Mouse (Mus musculus): ENCODE results near the gene Acr. TPM values are rescaled to one million over a fixed set of nuclear protein-coding genes. Genes with fewer than 3 reads are reported as not detected.

Acr gene
- polyA plus RNA-seq, 1 experiment from 2014 or later, result 0.74 TPM

DNA sequence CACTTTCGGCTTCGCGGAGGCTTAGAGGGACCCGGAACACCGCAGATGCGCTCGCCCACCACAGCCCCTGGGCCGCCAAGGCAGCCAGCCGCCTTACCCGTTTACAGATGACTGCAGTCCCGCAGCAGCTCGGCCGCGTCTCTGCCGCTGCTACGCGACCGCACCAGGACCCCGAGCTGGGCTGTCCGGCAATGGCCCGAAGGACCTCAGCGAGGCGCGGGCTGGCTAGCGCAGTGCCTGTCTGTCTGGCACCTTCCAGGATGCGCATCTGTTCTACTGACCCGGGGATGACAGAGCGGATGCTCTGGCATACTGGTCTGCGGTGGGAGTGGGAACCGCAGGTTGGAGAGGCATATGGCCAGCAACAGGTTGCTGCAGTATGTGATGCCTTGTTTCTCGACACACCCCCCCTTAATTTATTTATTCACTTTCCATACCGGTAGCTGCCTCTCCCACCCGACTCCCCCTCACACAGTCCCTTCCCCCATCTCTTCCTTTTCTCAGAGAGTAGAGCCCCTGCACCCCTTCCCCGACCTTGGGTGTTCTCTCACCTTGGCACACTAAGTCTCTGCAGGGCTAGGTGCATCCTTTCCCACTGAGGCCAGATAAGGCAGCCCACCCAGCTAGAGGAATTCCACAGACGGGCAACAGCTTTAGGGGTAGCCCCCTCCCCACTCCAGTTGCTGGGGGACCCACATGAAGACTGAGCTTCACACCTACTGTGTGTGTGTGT, 23.8 kb downstream of the Acr start, which contains the start of gene Rabl2:
Rabl2 (minus strand) TSS at position 201 of the 733 bp plus-strand sequence.
- peak within 1 kb of the TSS; percentile 74 for H3K9ac ChIP-seq (replicated peaks)
- peak within 1 kb of the TSS; percentile 83 for H3K4me3 ChIP-seq
- peak; percentile 97 for ATAC-seq (ENCODE audit: low FRiP score, low read depth)
- H3K4me2 ChIP-seq (replicated peaks), result peak within 1 kb of the TSS; percentile 87
- peaks cover 11% of the 10 kb centered on the region for H3K36me3 ChIP-seq
- peaks cover 12% of the 10 kb centered on the region for H3K4me1 ChIP-seq
- H3K27ac ChIP-seq (replicated peaks), result peak within 1 kb of the TSS; percentile 87
- no peaks in the 10 kb centered on the region for H3K9me3 ChIP-seq
- H3K27me3 ChIP-seq, result no peaks in the 10 kb centered on the region
- under 1% methylated on average over 35 of the region's 35 CpGs for WGBS

DNA sequence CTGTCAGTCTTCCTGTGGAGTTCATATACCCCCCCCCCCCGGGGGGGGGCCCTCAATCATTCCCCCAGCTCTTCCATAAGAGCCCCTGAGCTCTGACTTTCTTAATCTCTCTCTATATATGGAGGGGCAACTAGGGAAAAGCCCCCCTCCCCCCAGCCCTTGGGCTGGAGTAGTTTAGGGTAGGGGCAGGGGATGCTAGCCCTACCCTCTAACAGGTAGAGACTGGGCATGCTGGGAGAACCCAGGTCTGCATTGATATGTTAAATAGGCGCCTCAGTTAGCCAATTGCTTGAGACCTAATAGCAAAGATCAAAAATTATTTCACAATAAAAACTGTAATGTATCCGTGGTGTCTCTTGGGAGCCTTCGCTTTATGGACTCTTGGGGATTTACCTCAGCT, 24.4 kb downstream of the Acr start:
- Histone ChIP-seq H3K9ac (replicated peaks) (no peak overlapping the region), H3K27ac (replicated peaks) (no peak overlapping the region)

DNA sequence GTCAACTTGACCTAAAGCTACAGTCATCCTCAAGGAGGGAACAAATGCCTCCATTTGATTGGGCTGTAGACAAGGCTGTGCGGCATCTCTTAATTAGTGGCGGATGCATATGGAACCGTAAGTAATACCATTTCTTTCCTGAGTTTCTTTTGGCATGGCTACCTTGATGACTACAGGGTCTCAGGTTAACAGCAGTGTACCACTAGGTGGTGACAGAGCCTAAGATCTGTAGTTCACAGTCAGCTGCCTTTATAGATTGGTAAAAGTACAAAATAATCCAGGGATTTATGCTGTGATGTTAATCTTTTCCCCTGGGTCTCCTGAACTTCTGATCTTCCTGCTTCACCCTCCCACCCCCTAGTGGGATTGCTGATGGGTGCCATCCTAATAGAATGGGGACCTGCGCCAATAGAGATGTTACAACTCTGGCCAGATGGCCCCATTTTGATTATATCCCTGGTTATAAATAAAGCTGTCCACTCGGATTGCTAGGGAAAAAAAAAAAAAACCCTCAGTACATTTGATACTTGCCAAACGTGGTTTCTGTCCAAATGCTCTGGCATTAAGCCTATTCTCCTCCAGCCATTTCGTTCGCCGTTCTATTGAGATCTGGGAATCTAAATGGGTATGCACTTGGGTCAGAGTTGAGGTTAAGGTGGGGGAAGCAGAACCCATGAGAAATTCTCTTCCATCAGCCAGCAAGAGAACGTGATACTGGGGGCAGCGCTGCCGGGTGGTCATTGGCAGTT, 37.9 kb downstream of the Acr start:
- no peak for ATAC-seq (ENCODE audit: low FRiP score, low read depth)
- no peak overlapping the region for H3K9ac ChIP-seq (replicated peaks)
- no peaks in the 10 kb centered on the region for H3K27me3 ChIP-seq

More for the DNA sequence above, 24.4 kb downstream of the Acr start:
- H3K4me2 ChIP-seq (replicated peaks), result peak overlapping the region; percentile 87
- ATAC-seq (ENCODE audit: low FRiP score, low read depth), result peak; percentile 31; the same call in 1 of the 2 replicates
- 38% methylated on average over 4 of the region's 4 CpGs for WGBS
- peaks cover 12% of the 10 kb centered on the region for H3K4me1 ChIP-seq
- H3K27me3 ChIP-seq, result no peaks in the 10 kb centered on the region
- H3K36me3 ChIP-seq, result peaks cover 5% of the 10 kb centered on the region; the same call in 1 of the 2 replicates
- peak overlapping the region; percentile 83; the same call in 1 of the 2 replicates for H3K4me3 ChIP-seq
- no peaks in the 10 kb centered on the region for H3K9me3 ChIP-seq

DNA sequence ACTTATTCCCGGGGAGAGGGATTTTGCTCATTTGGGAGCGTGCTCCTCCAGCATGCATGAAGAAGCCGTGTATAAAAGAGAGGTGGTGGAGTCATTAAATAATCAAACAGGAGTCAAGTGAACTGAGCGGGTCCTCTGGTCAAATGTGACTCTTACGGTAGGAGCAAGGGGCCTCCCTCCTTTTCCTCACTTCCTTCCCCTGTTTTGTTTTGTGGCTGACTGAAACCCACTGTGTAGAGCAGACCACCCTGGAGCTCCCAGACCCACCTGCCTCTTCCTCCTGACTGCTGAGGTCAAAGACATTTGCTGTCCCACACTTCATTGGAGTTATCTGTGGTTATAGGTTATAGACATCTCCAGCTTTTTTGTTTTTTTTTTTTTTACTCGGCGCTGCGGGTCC, 39.4 kb downstream of the Acr start:
- H3K27me3 ChIP-seq, result no peaks in the 10 kb centered on the region
- no peaks in the 10 kb centered on the region for H3K4me1 ChIP-seq
- no peak overlapping the region for H3K27ac ChIP-seq (replicated peaks)
- no peak overlapping the region for H3K4me3 ChIP-seq
- H3K9me3 ChIP-seq, result 0 out of 2 replicates have a peak, but pooled peaks cover 4% of the 10 kb centered on the region
- no peak overlapping the region for H3K4me2 ChIP-seq (replicated peaks)
- no peaks in the 10 kb centered on the region for H3K36me3 ChIP-seq
- ATAC-seq (ENCODE audit: low FRiP score, low read depth), result no peak
- no peak overlapping the region for H3K9ac ChIP-seq (replicated peaks)
- 91% methylated on average over 8 of the region's 8 CpGs for WGBS

More for the DNA sequence above, 37.9 kb downstream of the Acr start:
- Histone ChIP-seq H3K27ac (replicated peaks) (no peak overlapping the region), H3K4me3 (no peak overlapping the region), H3K4me2 (replicated peaks) (no peak overlapping the region), H3K4me1 (no peaks in the 10 kb centered on the region), H3K9me3 (0 out of 2 replicates have a peak, but pooled peaks cover 4% of the 10 kb centered on the region), H3K36me3 (no peaks in the 10 kb centered on the region)
- 83% methylated on average over 12 of the region's 12 CpGs for WGBS

DNA sequence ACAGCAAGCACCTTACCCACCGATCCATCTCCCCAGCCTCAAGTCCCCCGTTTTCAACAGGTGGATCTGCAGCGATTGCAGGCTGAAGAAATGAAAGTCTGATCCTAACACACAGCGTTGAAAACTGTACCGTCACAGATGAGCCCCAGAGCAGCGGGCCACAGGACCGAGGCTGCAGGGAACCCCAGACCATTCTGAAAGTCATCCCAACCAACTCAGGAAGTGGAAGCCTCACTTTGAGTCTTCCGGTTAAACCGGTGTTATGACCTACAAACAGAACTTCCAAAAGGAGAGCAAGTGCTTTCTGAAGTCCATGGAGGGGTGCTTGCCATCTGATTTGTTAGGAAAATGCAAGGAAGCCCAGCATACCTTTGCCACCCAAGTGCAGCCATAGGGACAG, 39.8 kb downstream of the Acr start:
- H3K4me3 ChIP-seq, result no peak overlapping the region
- ATAC-seq (ENCODE audit: low FRiP score, low read depth), result no peak
- WGBS, result 90% methylated on average over 9 of the region's 9 CpGs

DNA sequence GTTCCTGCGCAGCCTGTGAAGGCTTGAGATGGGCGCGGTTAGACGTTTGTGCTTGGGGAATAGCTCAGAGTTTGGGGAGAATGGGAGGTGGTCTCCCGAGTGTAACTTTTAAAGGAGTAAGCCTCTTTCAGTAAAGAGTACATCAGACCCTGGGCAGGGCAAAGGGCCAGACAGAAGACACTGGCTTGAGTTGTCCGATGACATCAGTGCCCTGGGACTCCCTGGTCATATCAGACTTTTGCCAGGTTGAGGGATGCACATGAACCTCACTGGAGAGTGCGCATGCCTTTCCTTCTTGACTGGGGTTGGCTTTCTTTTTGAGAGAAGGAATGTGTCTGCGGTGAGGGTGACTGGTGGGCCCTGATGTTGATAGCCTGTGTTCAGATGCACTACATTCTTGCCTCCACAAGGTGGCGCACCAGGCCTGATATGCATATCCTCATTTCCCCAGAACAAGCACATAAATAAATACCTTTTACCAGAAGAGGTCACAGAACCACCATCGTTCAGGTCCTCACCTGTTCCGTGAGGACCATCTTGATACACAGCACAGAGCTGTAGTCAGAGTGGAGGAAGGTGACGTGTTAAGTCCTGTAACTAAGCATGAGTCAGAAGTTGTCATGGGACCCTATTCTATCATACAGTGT, 54.3 kb downstream of the Acr start:
- Histone ChIP-seq H3K4me3 (no peak overlapping the region), H3K4me2 (replicated peaks) (no peak overlapping the region), H3K9me3 (no peaks in the 10 kb centered on the region), H3K27me3 (no peaks in the 10 kb centered on the region), H3K9ac (replicated peaks) (no peak overlapping the region), H3K4me1 (no peaks in the 10 kb centered on the region), H3K27ac (replicated peaks) (no peak overlapping the region), H3K36me3 (no peaks in the 10 kb centered on the region)
- peak; percentile 52 for ATAC-seq (ENCODE audit: low FRiP score, low read depth)
- WGBS, result 81% methylated on average over 12 of the region's 12 CpGs

More for the DNA sequence above, 39.8 kb downstream of the Acr start:
- H3K27me3 ChIP-seq, result no peaks in the 10 kb centered on the region
- H3K9me3 ChIP-seq, result 0 out of 2 replicates have a peak, but pooled peaks cover 4% of the 10 kb centered on the region
- H3K27ac ChIP-seq (replicated peaks), result no peak overlapping the region
- no peaks in the 10 kb centered on the region for H3K4me1 ChIP-seq
- H3K9ac ChIP-seq (replicated peaks), result no peak overlapping the region
- H3K4me2 ChIP-seq (replicated peaks), result no peak overlapping the region
- H3K36me3 ChIP-seq, result no peaks in the 10 kb centered on the region

DNA sequence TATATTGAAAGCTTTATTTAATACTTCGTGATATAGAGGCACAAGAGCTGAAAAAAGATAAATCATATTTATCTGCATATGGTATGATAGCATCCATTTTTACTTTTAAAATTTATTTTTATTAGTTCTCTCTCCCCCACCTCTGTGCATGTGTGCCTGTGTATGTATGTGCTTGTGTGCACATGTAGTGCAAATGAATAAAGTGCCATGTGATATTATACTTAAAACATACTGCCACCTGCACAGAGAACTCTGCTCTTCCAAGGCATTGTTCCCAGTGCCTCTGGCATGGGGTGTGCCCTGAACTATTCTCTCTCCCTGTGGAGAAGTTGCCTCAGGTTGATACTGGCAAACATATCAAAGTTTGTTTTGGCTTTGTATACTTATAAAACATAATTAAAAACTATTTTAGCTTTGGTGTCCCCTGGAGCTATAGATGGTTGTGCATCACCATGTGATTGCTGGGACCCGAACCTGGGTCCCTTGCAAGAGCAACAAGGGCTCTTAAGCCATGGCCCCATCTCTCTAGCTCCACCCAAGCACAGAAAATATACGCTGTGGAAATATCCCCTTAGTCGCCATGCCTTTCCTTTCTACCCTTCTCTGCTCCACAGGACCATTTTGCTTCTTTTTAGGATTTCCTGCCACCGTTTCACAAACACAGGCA, 55.0 kb downstream of the Acr start:
- Histone ChIP-seq H3K9ac (replicated peaks) (no peak overlapping the region), H3K4me2 (replicated peaks) (no peak overlapping the region), H3K4me3 (no peak overlapping the region), H3K9me3 (no peaks in the 10 kb centered on the region), H3K36me3 (no peaks in the 10 kb centered on the region), H3K4me1 (no peaks in the 10 kb centered on the region), H3K27me3 (no peaks in the 10 kb centered on the region), H3K27ac (replicated peaks) (no peak overlapping the region)
- WGBS, result 68% methylated on average over 5 of the region's 5 CpGs
- ATAC-seq (ENCODE audit: low FRiP score, low read depth), result 0 out of 2 replicates have a peak, but pooled peaks have one; percentile 19

DNA sequence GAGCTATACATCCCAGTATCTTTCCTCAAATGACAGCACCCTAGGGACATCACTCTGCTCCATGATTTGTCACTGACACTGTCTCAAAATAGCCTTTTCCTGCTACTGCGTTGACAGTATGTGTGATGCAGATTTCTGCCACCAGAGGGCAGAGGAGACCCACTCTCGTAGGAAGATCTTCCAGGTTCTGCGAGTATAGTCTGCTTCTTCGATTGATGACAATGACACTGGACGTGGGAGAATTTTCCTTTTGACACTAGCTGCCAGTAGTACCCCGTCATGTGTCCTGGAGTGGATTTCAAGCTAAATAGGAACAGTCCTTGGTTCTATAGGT, 55.5 kb downstream of the Acr start:
- no peaks in the 10 kb centered on the region for H3K27me3 ChIP-seq
- no peak overlapping the region for H3K9ac ChIP-seq (replicated peaks)
- H3K4me2 ChIP-seq (replicated peaks), result no peak overlapping the region
- H3K4me1 ChIP-seq, result no peaks in the 10 kb centered on the region
- H3K27ac ChIP-seq (replicated peaks), result no peak overlapping the region
- H3K9me3 ChIP-seq, result no peaks in the 10 kb centered on the region
- no peaks in the 10 kb centered on the region for H3K36me3 ChIP-seq
- ATAC-seq (ENCODE audit: low FRiP score, low read depth), result peak; percentile 56; the same call in 1 of the 2 replicates
- H3K4me3 ChIP-seq, result no peak overlapping the region
- WGBS, result 15% methylated on average over 6 of the region's 6 CpGs

Other genes with a start within 250 kb of the Acr start
- gene Adm2, start 245.6 kb upstream of the Acr start, polyA plus RNA-seq (2016; fragmentation: Nextera tagmentation; extraction: Ambion mirVana), result not detected in 2 replicates
- not detected in 2 replicates for gene Miox, start 233.9 kb upstream of the Acr start, polyA plus RNA-seq (2016; fragmentation: Nextera tagmentation; extraction: Ambion mirVana)
- 44.3 and 48.8 TPM in 2 replicates for gene Lmf2, start 212.7 kb upstream of the Acr start, polyA plus RNA-seq (2016; fragmentation: Nextera tagmentation; extraction: Ambion mirVana)
- gene Ncaph2, start 212.6 kb upstream of the Acr start, polyA plus RNA-seq (2016; fragmentation: Nextera tagmentation; extraction: Ambion mirVana), result 164 and 170 TPM in 2 replicates
- 5.8 TPM in 2 replicates for gene Sco2, start 194.5 kb upstream of the Acr start, polyA plus RNA-seq (2016; fragmentation: Nextera tagmentation; extraction: Ambion mirVana)
- gene Tymp, start 191.3 kb upstream of the Acr start, polyA plus RNA-seq (2016; fragmentation: Nextera tagmentation; extraction: Ambion mirVana), result 1.4 and 1.9 TPM in 2 replicates
- 0.51 and 1.2 TPM in 2 replicates for gene Odf3b, start 189.0 kb upstream of the Acr start, polyA plus RNA-seq (2016; fragmentation: Nextera tagmentation; extraction: Ambion mirVana)
- gene Klhdc7b, start 183.4 kb upstream of the Acr start, polyA plus RNA-seq (2016; fragmentation: Nextera tagmentation; extraction: Ambion mirVana), result not detected in 2 replicates
- gene Syce3, start 157.8 kb upstream of the Acr start, polyA plus RNA-seq (2016; fragmentation: Nextera tagmentation; extraction: Ambion mirVana), result not detected in 2 replicates
- 0.90 and 1.1 TPM in 2 replicates for gene Cpt1b, start 142.5 kb upstream of the Acr start, polyA plus RNA-seq (2016; fragmentation: Nextera tagmentation; extraction: Ambion mirVana)
- 5.7 and 7.0 TPM in 2 replicates for gene C730034F03Rik, start 138.7 kb upstream of the Acr start, polyA plus RNA-seq (2016; fragmentation: Nextera tagmentation; extraction: Ambion mirVana)
- not detected in 2 replicates for gene Gm44502, start 138.6 kb upstream of the Acr start, polyA plus RNA-seq (2016; fragmentation: Nextera tagmentation; extraction: Ambion mirVana)
- gene Chkb, start 138.4 kb upstream of the Acr start, polyA plus RNA-seq (2016; fragmentation: Nextera tagmentation; extraction: Ambion mirVana), result 67.5 and 68.0 TPM in 2 replicates
- gene Mapk8ip2, start 114.4 kb upstream of the Acr start, polyA plus RNA-seq (2016; fragmentation: Nextera tagmentation; extraction: Ambion mirVana), result 54.9 and 58.7 TPM in 2 replicates
- gene Arsa, start 90.9 kb upstream of the Acr start, polyA plus RNA-seq (2016; fragmentation: Nextera tagmentation; extraction: Ambion mirVana), result 13.7 and 14.1 TPM in 2 replicates
- 6.9 and 8.0 TPM in 2 replicates for gene Shank3, start 68.7 kb upstream of the Acr start, polyA plus RNA-seq (2016; fragmentation: Nextera tagmentation; extraction: Ambion mirVana)
- gene Rabl2, start 23.6 kb downstream of the Acr start, polyA plus RNA-seq (2016; fragmentation: Nextera tagmentation; extraction: Ambion mirVana), result 70.5 and 77.8 TPM in 2 replicates